In the genomic region with DNA sequence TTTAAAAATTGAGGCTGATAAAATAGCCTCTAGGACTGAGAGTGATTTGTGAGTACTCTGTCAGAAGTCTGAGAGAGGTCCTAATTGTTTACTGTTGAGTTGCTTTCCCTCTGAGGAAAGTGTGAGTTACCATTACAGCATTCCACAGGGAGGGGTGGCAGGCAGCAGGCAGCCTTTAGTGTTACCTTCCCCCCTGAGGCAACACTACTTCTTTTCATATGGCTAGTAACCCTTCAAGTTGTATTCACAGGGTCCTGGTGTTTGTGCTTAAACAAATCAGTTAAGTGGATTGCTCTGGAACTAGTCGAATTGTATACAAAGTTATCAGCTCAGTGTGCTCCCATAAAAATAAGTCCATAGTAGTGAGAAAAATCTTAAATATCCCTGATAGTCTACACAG, we compare ENCODE assay signal across 31 mouse cellular contexts.
DNase-seq lines count a peak whose midpoint lies in the region; ATAC-seq lines count a peak whose summit lies in the region.
"Had no signal": no experiment of that assay in that cellular context is flagged by ENCODE, and none has a peak within 500 bp of the region (broad histone marks: within the 10 kb centered on the region; RNA-seq: fewer than 3 reads in every experiment).

No protein-coding gene starts in this region.

- H3K27ac ChIP-seq in hindbrain, embryonic 13.5 days = no peak overlapping the region
- H3K27ac ChIP-seq: embryonic facial prominence, embryonic 12.5 days; forebrain, embryonic 12.5 days; gastrocnemius, adult 2 months; hindbrain, embryonic 10.5 days; hindbrain, postnatal 0 days; limb, embryonic 13.5 days; liver, embryonic 13.5 days; neural tube, embryonic 12.5 days had no signal

- H3K36me3 ChIP-seq in hindbrain, embryonic 13.5 days = no peaks in the 10 kb centered on the region
- H3K36me3 ChIP-seq: embryonic facial prominence, embryonic 12.5 days; forebrain, embryonic 12.5 days; heart, embryonic 12.5 days; hindbrain, embryonic 10.5 days; limb, embryonic 13.5 days; liver, embryonic 13.5 days; neural tube, embryonic 12.5 days had no signal

- H3K9me3 ChIP-seq in hindbrain, embryonic 13.5 days = no peaks in the 10 kb centered on the region
- H3K9me3 ChIP-seq: embryonic facial prominence, embryonic 12.5 days; forebrain, embryonic 12.5 days; heart, embryonic 12.5 days; hindbrain, embryonic 10.5 days; limb, embryonic 13.5 days; liver, embryonic 13.5 days; neural tube, embryonic 12.5 days had no signal

- no peaks in the 10 kb centered on the region for H3K4me1 ChIP-seq in hindbrain, embryonic 13.5 days (replicated peaks)
- H3K4me1 ChIP-seq: embryonic facial prominence, embryonic 12.5 days; forebrain, embryonic 12.5 days; heart, embryonic 12.5 days; hindbrain, embryonic 10.5 days; limb, embryonic 13.5 days; liver, embryonic 13.5 days; neural tube, embryonic 12.5 days had no signal

- 11% methylated on average over 1 of the region's 1 CpGs for WGBS in hindbrain, embryonic 13.5 days

- no peak overlapping the region for H3K9ac ChIP-seq in hindbrain, embryonic 13.5 days
- H3K9ac ChIP-seq: embryonic facial prominence, embryonic 12.5 days; forebrain, embryonic 12.5 days; heart, embryonic 12.5 days; limb, embryonic 13.5 days; liver, embryonic 13.5 days; neural tube, embryonic 12.5 days had no signal

- DNase-seq in retina, embryonic 14.5 days (ENCODE audit: low spot score) = peak; percentile 7
- no peak for DNase-seq in retina, postnatal 1 day
- peak; percentile 24 for DNase-seq in embryo, embryonic 10.5 days (ENCODE audit: low spot score)
- DNase-seq in forelimb bud, embryonic 11.5 days (ENCODE audit: low read depth, low spot score) = peak; percentile 70
- peak; percentile 16 for DNase-seq in mesoderm, embryonic 11.5 days (ENCODE audit: low read depth, low spot score)
- no peak for DNase-seq in cerebellum, postnatal 36 days
- DNase-seq in urinary bladder, postnatal 14 days (ENCODE audit: low spot score) = no peak
- DNase-seq: adrenal gland, postnatal 36 days; cerebellum, adult 11 months; cerebellum, postnatal 14 days; gastrocnemius, adult 2 months; heart, adult 18-20 months; heart, postnatal 10 days; liver, embryonic 13.5 days; lung, adult 2 months; lung, postnatal 14 days; midbrain, embryonic 14.5 days; right cerebral cortex, adult 18-20 months; right cerebral cortex, postnatal 4 days; thymus, postnatal 36 days had no signal

- ATAC-seq in hindbrain, embryonic 13.5 days (ENCODE audit: low FRiP score) = no peak
- ATAC-seq: CD4-positive, CD25-positive, alpha-beta regulatory T cell, adult 4 months; hindbrain, postnatal 0 days; intestine, postnatal 0 days had no signal

- H3K4me3 ChIP-seq in hindbrain, embryonic 13.5 days = no peak overlapping the region
- H3K4me3 ChIP-seq: embryonic facial prominence, embryonic 12.5 days; erythroblast, embryonic 14.5 days; forebrain, embryonic 12.5 days; gastrocnemius, adult 2 months; heart, embryonic 12.5 days; hindbrain, embryonic 10.5 days; limb, embryonic 13.5 days; liver, embryonic 13.5 days; neural tube, embryonic 12.5 days had no signal

- no peak overlapping the region for H3K4me2 ChIP-seq in hindbrain, embryonic 13.5 days
- H3K4me2 ChIP-seq: embryonic facial prominence, embryonic 12.5 days; forebrain, embryonic 12.5 days; heart, embryonic 12.5 days; limb, embryonic 13.5 days; liver, embryonic 13.5 days; neural tube, embryonic 12.5 days had no signal

- H3K27me3 ChIP-seq in hindbrain, embryonic 13.5 days = no peaks in the 10 kb centered on the region
- H3K27me3 ChIP-seq: embryonic facial prominence, embryonic 12.5 days; forebrain, embryonic 12.5 days; heart, embryonic 12.5 days; limb, embryonic 13.5 days; liver, embryonic 13.5 days; neural tube, embryonic 12.5 days had no signal

Comparison
In these comparisons a context has a peak if more than half of its experiments do, and no peak if none do; other contexts are left out.
1. DNase-seq: peak in retina, embryonic 14.5 days (single experiment), embryo, embryonic 10.5 days (single experiment), forelimb bud, embryonic 11.5 days (single experiment) and mesoderm, embryonic 11.5 days (single experiment); none in retina, postnatal 1 day (single experiment), cerebellum, postnatal 36 days (0 of 2) and urinary bladder, postnatal 14 days (single experiment).